Mouse (Mus musculus) MEL (cell line): ENCODE results near the gene Drc1.

Source experiments
- CHD1 ChIP-seq: IDR thresholded peaks from 2 replicates; pipeline ENCODE4 v1.6.1; 2012; ENCODE audit warnings: low read depth, mild to moderate bottlenecking, inconsistent platforms, low read length, improper control_type of control experiment
- CHD2 ChIP-seq: IDR thresholded peaks from 2 replicates; pipeline ENCODE4 v1.6.1; 2011; ENCODE audit warnings: low read length, improper control_type of control experiment
- CTCF ChIP-seq, 3 experiments: IDR thresholded peaks in 2 of 3; conservative IDR thresholded peaks in 1 of 3; 2 replicates each; pipeline ENCODE4 v1.5.1; 2011 to 2012; ENCODE audit warnings: low read length in 3 of 3, low read depth in 2 of 3, mild to moderate bottlenecking in 2 of 3, improper control_type of control experiment in 1 of 3, inconsistent platforms in 1 of 3, mixed read lengths in 1 of 3, moderate library complexity in 1 of 3; ENCODE audit not compliant: control insufficient read depth in 1 of 3, insufficient read depth in 1 of 3, poor library complexity in 1 of 3, severe bottlenecking in 1 of 3
- E2F4 ChIP-seq: IDR thresholded peaks from 2 replicates; pipeline ENCODE4 v1.6.1; 2011; ENCODE audit warnings: low read depth, low read length, improper control_type of control experiment, borderline replicate concordance
- EP300 ChIP-seq, 2 experiments: IDR thresholded peaks; 2 replicates each; pipeline ENCODE4 v1.6.1; 2011; ENCODE audit warnings: improper control_type of control experiment in 2 of 2, low read length in 2 of 2, low read depth in 1 of 2, mild to moderate bottlenecking in 1 of 2
- GATA1 ChIP-seq: IDR thresholded peaks from 2 replicates; pipeline ENCODE4 v1.6.1; 2011; ENCODE audit warnings: low read depth, low read length, improper control_type of control experiment
- HCFC1 ChIP-seq: IDR thresholded peaks from 2 replicates; pipeline ENCODE4 v1.6.1; 2012; ENCODE audit warnings: low read depth, mild to moderate bottlenecking, inconsistent platforms, low read length, improper control_type of control experiment, moderate library complexity
- MAFK ChIP-seq: IDR thresholded peaks from 2 replicates; pipeline ENCODE4 v1.6.1; 2011; ENCODE audit warnings: low read depth, mild to moderate bottlenecking, low read length, improper control_type of control experiment, borderline replicate concordance
- POLR2A ChIP-seq, 2 experiments: IDR thresholded peaks; 2 replicates each; pipeline ENCODE4 v1.6.1; 2011 to 2012; ENCODE audit warnings: low read length in 2 of 2, mild to moderate bottlenecking in 2 of 2, control low read depth in 1 of 2, improper control_type of control experiment in 1 of 2, low read depth in 1 of 2, moderate library complexity in 1 of 2; ENCODE audit not compliant: control insufficient read depth in 1 of 2, insufficient read depth in 1 of 2, poor library complexity in 1 of 2
- POLR2AphosphoS2 ChIP-seq: IDR thresholded peaks from 2 replicates; pipeline ENCODE4 v1.6.1; 2011; ENCODE audit warnings: low read length, improper control_type of control experiment
- RAD21 ChIP-seq: IDR thresholded peaks from 2 replicates; pipeline ENCODE4 v1.6.1; 2011; ENCODE audit warnings: mild to moderate bottlenecking, low read depth, low read length, improper control_type of control experiment
- RCOR1 ChIP-seq: IDR thresholded peaks from 2 replicates; pipeline ENCODE4 v1.6.1; 2012; ENCODE audit warnings: low read depth, mild to moderate bottlenecking, inconsistent platforms, low read length, improper control_type of control experiment
- TCF12 ChIP-seq: IDR thresholded peaks from 2 replicates; pipeline ENCODE4 v1.6.1; 2014; ENCODE audit warnings: low read depth, mild to moderate bottlenecking, inconsistent platforms, low read length, improper control_type of control experiment, moderate library complexity
- ZMIZ1 ChIP-seq: IDR thresholded peaks from 2 replicates; pipeline ENCODE4 v1.6.1; 2012; ENCODE audit warnings: low read depth, mild to moderate bottlenecking, inconsistent platforms, low read length, improper control_type of control experiment, moderate library complexity

GRCm38 (mm10) chr5:30389836-30390235, 108.6 kb downstream of the Drc1 start:
- no peak for TF ChIP-seq CTCF (IDR thresholded peaks at IDR 0.05 in 2 of 3, conservative IDR thresholded peaks at IDR 0.05 in 1 of 3; ENCODE audit: control insufficient read depth in 1 of 3, insufficient read depth in 1 of 3, low read depth in 2 of 3, low read length in 3 of 3, poor library complexity in 1 of 3, severe bottlenecking in 1 of 3)
- TF ChIP-seq HCFC1: no peak
- TF ChIP-seq EP300 (IDR thresholded peaks at IDR 0.05; ENCODE audit: low read depth in 1 of 2, low read length in 2 of 2): no peak
- no peak for TF ChIP-seq POLR2AphosphoS2
- no peak for TF ChIP-seq E2F4
- TF ChIP-seq RAD21: no peak
- no peak for TF ChIP-seq MAFK
- no peak for TF ChIP-seq POLR2A (IDR thresholded peaks at IDR 0.05; ENCODE audit: control insufficient read depth in 1 of 2, insufficient read depth in 1 of 2, low read depth in 1 of 2, low read length in 2 of 2, poor library complexity in 1 of 2)
- no peak for TF ChIP-seq CHD1
- no peak for TF ChIP-seq ZMIZ1
- no peak for TF ChIP-seq TCF12
- TF ChIP-seq RCOR1: no peak
- TF ChIP-seq CHD2: no peak
- no peak for TF ChIP-seq GATA1
